Mouse (Mus musculus) kidney, postnatal 14 days (tissue): ENCODE data around the gene Ccrl2.

Source experiments
- DNase-seq: peaks from one replicate; pipeline ENCODE4 v3.0.0; 2022; ENCODE audit warnings: mixed read lengths

Ccrl2 gene

DNA sequence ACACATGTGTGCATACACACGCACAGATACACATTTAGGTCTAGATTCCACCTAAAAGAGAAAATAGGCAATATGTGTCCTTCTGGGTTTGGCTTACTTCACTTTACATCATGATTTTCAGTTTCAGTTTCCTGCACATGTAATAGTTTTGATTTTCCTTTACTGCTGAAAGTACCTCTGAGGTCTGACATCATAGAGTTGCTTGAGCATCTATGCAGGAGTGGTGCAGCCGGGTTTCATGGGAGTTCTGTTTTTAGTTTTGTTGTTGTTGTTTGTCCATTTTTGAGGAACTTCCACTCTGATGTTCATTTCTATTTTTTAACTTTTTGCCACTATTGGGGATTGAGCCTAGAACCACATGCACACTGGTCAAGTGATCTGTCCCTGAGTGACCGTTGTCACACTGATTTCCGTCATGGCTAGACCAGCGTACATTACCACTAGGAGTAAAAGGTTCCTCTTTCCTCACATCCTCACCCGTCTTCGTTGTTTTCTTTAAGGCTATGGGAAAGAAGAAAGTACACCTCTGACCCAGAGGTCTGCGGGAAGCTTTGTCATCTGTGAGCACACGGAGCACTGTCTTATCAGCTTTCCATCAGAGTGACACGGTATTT is 1.7 kb upstream of the Ccrl2 start:
- no peak for DNase-seq

DNA sequence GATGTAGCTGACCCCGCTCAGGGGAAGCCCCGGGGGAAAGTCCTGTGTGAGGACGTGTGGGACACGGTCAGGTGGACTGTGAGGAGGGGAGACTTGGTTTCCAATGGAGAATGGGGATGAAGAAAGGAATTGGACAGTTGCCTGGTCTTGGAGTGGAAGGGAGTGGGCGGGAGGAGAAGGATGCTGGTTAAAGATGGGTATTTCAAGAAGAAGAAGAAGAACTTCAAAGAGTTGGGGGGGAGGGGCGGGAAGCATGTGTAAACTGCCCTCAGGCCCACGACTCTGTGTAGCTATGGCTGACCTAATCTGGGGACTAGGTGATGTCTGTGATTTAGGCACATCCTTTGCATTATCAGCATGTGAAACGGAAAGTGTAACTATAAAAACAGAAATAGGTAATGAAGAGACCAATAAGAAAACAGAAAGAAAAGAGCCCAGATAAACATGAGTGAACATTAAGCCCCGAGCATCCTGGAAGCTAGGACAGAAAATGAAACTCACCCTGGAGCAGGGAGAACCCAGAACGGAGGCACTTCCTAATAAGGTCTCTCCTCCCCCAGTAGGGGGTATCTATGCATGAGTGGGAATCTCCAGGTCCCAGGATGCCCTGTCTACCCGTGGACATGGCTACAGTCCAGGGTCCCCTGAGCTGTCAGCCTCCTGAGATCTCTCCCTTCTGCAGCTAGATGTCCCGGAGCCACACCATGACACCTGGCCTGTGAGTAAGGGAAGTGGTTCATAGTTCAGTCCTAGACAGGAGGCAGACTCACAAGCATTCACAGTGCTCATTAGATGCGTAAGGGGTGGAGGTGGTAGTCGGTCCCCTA is 438 bp upstream of the Ccrl2 start:
- DNase-seq: no peak

DNA sequence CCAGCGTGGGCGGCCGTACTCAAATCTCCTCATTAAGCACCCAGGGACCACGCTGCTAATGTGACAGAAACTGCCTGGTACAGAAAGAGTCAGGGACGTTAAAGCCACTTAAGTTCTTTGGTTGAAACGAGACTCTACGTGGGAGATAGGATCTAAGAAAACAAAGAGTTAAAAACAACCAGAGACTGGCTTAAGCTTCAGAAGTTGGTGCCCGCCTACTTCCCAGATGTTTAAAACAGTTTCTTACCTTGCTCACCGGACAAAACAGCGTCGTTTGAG is 861 bp downstream of the Ccrl2 start:
- DNase-seq: no peak

DNA sequence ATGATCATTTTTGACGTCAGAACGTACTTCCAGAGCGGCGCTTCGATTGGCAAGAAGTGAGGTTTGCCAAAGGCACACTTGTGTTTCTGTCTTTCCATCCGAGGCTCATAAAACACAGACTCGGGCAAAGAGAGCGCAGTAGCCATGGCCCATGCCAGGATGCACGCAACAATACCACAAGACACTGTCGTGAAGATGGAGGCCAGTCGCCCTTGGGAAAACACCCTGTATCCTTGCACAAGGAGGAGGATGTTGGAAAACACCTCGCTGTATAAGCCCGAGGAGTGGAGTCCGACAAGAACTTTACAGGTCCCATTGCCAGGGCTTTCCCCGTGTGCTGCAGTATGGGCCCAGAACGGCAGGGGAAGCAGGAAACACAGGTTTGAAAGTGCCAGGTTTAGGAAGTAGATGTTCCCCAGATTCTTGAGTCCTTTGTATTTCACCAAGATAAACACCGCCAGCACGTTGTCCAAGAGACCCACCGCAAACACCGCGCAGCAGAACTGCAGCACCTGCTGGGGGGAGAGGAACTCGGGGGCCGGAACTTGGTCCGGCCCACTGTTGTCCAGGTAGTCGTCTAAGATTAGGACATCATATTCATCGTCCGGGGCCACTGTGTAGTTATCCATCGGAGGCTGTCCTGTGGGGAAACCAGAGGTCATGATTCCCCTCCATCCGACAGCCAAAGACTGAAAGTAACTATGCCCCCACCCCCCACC is 1.4 kb downstream of the Ccrl2 start:
- no peak for DNase-seq

DNA sequence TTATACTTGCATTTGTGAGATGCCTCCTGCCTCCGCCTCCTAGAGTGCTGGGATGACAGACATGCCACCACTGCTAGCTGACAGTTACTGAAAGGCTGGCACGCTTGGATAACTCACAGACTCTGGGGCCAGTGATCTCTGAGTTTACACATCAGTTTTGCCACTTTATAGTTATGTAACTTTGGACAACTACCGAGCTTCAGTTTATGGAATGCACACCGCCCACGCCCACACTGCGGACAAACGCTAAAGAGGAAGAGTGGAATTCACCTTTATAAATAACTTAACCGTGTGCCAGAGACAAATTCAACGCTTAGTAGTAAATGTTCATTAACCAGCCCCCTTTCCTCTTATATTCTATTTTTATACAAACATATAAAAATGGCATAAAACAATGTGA is 2.4 kb downstream of the Ccrl2 start:
- DNase-seq: no peak

DNA sequence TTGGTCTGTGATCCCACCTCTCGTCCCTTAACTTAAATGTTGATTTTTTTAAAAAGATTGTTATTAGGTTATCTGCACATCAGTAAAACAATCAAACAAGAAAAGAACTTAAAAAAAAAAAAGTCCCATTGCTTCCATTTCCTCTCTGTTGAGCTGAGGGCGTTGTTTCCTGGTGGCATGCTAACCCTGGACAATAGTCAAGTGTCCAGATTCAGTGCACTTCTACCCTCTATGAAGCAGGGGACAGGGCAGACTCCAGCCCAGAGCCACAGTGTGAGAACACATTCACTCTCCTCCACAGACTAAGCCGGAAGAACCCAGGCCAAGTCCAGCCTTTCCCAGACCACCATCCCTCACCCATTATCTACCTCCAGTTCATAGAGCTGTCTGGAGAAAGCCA is 8.9 kb downstream of the Ccrl2 start:
- DNase-seq: no peak

DNA sequence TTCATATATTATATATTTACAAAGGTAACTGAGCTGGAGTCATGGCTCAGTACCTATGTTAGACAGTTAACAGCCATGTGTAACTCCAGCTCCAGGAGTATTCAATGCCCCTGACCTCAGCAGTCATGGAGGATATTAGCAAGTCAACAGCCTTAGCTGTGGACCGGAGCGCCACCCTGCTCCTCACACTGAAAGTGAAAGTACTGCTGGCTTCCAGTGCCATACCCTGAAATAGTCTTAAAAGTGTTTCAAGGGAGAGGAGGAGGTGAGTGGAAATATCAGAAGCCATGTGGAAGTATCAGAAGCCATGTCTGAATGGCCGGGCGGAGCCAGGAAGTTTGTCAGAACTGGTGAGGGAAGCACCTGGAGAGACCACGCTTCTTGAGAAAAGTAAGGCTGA is 10.1 kb downstream of the Ccrl2 start:
- DNase-seq: no peak

DNA sequence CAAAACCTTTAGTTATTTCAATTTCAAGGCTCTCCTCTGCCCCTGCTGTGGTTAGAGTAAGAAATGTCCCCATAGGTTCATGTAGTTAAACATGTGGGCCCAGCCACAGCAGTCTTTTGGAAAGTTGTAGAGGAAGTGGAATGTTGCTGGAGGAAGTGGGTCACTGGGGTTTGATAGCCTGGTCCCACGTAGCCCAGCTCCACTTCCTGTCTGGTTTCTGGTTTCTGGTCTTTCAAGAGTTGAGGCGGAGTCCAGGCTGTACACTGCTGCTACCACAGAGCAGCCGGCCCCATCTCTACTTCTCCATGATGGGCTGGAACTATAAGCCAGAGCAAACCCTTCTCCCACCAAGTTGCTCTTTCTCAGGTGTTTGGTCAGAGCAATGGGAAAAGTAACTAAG is 11.1 kb downstream of the Ccrl2 start:
- no peak for DNase-seq

DNA sequence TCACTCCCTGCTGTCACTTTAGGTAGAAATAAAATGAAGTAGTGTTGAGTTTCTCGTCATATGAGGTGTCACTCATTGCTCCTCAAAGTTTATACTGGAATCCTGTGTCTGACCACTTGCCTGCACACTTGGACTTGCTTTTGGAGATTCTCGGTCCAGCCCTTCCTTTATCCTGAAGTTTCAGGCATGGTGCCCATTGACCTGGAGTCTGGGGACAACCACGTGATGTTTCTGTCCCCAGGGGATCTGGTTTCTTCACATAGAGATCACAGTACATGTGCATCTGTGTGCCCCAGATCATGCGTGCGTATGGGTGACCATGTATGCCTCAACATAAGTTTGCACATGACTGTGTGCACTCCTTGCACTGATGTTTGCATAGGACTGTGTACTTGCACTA is 15.1 kb downstream of the Ccrl2 start:
- DNase-seq: peak; percentile 60

DNA sequence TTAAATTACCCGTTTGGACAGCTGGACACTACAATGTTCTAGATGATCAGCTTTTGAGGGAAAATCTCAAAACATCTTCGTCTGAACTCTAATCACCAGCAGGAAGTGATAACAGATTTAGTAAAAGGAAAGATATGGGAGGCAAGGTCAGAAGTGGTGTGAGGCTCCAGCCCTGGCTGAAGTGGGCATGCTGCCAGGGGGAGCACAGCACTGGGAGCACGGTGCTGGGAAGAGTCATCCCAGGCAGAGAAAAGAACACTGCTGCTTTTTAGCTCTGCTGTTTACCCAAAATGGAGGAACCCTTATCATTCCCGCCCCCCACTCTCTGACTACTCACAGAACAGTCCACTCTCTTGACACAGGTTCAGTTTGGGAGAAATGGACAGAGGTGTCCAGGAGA is 17.4 kb downstream of the Ccrl2 start:
- peak; percentile 54 for DNase-seq

DNA sequence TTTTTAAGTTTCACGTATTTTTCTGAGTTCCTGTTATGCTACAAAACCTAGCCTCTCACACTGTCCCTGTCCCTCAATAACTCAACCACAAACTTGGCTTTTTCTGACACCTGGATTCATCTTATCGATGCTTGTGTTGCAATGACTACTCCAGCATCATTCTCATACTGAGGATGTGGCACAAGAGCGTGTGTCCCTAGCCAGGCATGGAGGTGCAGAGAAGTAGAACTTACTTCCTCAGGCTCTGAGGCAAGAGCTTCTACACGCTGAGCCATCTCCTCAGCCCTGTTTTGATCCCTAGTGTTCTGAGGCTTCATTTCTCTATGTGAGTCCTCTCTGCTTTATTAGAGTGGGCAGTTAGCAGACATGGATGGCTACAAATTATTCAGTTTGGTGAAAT is 23.6 kb downstream of the Ccrl2 start:
- DNase-seq: no peak

DNA sequence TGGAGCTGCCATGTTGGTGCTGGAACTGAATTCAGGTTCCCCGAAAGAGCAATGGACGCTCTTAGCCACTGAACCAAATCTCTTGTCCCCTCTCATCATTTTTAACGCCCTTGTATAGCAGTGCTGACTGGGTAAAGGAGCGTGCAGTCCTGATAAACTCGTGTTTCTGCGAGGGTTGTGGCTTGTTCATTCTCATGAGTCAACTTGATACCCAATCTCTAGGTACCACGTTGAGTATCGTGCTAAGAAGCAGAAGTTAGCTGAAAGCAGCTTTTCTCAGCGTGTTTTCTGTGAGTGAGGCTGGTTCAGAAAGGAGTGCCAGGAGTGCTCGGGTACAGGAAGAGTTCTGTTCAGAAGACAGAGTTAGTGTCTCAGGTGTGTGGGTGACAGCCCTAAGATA is 30.5 kb downstream of the Ccrl2 start:
- no peak for DNase-seq

DNA sequence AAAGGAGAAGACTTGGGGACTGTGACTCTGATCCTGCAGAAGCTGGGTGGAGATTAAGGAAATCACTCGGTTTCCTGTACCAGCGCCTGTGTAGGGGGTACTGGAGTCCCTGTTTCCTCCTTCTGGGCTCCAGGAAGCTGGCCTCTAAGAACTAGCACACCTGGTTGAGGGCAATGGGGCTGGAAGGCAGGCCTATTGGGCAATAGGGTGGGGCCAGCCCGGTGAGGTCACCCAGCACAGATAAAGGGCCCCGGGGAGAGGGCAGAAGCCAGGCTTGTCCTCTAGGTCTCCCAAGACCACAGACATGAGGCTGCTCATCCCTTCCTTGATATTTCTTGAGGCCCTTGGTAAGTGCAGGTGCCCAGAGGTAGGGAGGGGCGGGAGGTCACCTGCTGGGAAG is 38.3 kb downstream of the Ccrl2 start, which contains the start of gene Ltf:
TSS of gene Ltf (plus strand) at position 250 of the 400 bp plus-strand sequence.
- DNase-seq: no peak

DNA sequence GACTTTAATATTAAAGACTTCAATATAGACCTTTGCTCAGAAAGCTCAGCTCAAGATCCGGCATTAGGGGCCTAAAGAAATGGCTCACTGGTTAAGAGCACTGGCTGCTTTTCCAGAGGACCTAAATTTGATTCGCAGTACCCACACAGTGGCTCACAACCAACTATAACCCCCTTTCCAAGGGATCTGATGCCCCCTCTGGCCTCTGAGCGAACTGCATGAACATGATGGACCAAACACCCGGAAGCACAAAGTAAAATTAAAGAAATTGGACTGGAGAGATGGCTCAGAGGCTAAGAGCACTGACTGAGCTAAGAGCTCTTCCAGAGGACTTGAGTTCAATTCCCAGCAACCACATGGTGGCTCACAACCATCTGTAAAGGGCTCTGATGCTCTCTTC is 41.7 kb downstream of the Ccrl2 start:
- no peak for DNase-seq

DNA sequence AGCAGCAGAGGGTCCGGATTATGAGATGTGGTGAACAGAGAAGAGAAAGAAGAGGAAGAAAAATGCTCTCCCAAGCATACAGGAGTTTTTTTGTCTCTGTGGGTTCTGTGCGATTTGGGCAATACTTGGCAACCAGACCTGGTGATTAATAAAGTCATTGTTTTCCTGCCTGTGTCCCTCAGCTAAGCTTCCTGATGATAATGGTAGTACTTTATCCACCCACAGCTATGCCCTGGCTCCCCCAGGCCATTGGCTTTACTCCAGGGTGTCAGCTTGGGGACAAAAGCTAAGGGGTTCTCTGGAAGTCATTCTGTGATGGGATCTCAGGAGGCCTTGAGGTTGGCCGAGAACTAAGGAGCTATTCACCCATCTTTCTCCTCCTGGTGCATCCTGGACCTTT is 45.3 kb downstream of the Ccrl2 start:
- peak; percentile 29 for DNase-seq

DNA sequence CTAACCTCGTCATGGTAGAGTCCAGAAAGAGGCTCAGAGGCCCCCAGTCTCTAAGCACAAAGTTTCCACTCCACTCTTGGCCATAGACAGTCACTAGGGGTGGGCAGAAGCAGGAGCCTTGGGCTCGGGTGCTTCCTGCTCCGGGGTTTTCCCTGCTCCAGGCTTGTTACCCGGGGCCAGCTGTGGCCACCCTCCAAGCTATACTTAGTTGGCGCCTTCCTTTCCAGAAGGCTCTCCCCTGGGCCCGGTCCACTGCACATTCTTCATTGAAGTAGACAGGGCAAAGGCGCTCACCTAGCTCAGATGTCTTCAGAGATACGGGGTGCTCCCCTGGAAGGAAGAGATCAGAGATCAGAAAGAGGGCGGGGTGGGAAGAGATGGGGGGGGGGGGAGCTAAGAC is 45.8 kb downstream of the Ccrl2 start:
- peak; percentile 40 for DNase-seq

DNA sequence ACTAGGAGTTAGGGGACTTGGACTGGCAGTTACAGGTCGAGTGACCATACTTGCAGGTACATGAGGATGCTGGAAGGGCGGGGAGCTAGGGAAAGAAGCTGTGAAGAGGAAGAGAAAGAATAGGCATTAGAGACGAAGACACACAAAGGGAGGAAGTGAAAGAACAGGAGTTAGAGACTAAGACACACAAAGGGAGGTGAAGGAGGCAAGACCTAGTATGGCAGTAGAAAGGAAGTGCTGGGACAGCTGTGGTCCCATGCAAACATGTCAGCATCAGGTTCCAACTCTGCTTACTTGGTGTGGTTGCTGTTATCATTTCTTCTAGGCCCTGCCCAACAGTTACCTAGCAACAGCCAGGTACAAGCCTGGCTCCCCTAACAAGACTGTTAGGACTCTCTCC is 47.6 kb downstream of the Ccrl2 start:
- DNase-seq: no peak

DNA sequence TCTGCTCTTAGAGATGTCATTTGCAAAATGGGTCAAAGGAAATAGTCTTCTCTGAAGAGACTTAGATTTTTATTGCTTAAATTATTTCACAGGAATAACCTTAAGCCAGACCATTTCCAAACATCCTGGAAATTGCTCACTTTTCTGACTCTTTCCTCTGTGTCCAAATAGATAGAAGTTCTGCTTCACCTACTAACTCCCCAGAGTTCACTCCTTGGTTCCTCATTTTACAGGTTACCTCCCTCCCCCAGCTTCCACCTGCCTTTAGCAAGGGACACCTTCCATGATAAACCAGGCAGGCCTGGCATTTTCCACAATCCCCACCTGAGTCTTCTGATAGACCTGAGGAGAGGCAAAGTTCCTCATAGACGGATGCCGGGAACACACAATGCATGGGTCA is 50.8 kb downstream of the Ccrl2 start:
- no peak for DNase-seq
